Mouse (Mus musculus): ENCODE data around the gene Ovol3.
"Not testable (repeated sequence)": the region's sequence is repeated elsewhere in the genome, so short reads cannot be mapped to it uniquely, and the experiment has no call there.

Ovol3 gene

GRCm38 (mm10) chr7:30224206-30224605, 11.3 kb downstream of the Ovol3 start:
- DNase-seq (ENCODE audit: low spot score in 2 of 2) = no peak

GRCm38 (mm10) chr7:30222205-30222604, 13.3 kb downstream of the Ovol3 start:
- no peak for DNase-seq (ENCODE audit: low spot score in 2 of 2)

GRCm38 (mm10) chr7:30221433-30221832, 14.1 kb downstream of the Ovol3 start:
- DNase-seq (ENCODE audit: low spot score in 2 of 2) = no peak

- DNase-seq (ENCODE audit: low spot score in 2 of 2) = no peak
Observed at GRCm38 (mm10) chr7:30220008-30220356, 15.5 kb downstream of the Ovol3 start.

- peak in 1 of 2 experiments; percentile 32 for DNase-seq (ENCODE audit: low spot score in 2 of 2)
Observed at GRCm38 (mm10) chr7:30219293-30220007, 16.1 kb downstream of the Ovol3 start.

GRCm38 (mm10) chr7:30217277-30217676, 18.2 kb downstream of the Ovol3 start:
- no peak for DNase-seq (ENCODE audit: low spot score in 2 of 2)

GRCm38 (mm10) chr7:30216723-30217151, 18.8 kb downstream of the Ovol3 start:
- DNase-seq (ENCODE audit: low spot score in 2 of 2) = peak in 1 of 2 experiments; percentile 54

GRCm38 (mm10) chr7:30215875-30216274, 19.6 kb downstream of the Ovol3 start:
- no peak for DNase-seq (ENCODE audit: low spot score in 2 of 2)

GRCm38 (mm10) chr7:30213881-30214280, 21.6 kb downstream of the Ovol3 start:
- DNase-seq (ENCODE audit: low spot score in 2 of 2) = no peak

GRCm38 (mm10) chr7:30211025-30211424, 24.5 kb downstream of the Ovol3 start:
- no peak for DNase-seq (ENCODE audit: low spot score in 2 of 2)

- not testable (repeated sequence) for DNase-seq (ENCODE audit: low spot score in 2 of 2)
Observed at GRCm38 (mm10) chr7:30206364-30206763, 29.2 kb downstream of the Ovol3 start.

- DNase-seq (ENCODE audit: low spot score in 2 of 2) = peak in 1 of 2 experiments; percentile 69
Observed at GRCm38 (mm10) chr7:30205383-30205782, 30.1 kb downstream of the Ovol3 start.

- DNase-seq (ENCODE audit: low spot score in 2 of 2) = no peak
Observed at GRCm38 (mm10) chr7:30204380-30204779, 31.1 kb downstream of the Ovol3 start.

GRCm38 (mm10) chr7:30202895-30203690, 32.4 kb downstream of the Ovol3 start:
- no peak for DNase-seq (ENCODE audit: low spot score in 2 of 2)

- DNase-seq (ENCODE audit: low spot score in 2 of 2) = not testable (repeated sequence)
Observed at GRCm38 (mm10) chr7:30200661-30201060, 34.9 kb downstream of the Ovol3 start.

GRCm38 (mm10) chr7:30200200-30200599, 35.3 kb downstream of the Ovol3 start:
- no peak for DNase-seq (ENCODE audit: low spot score in 2 of 2)

- DNase-seq (ENCODE audit: low spot score in 2 of 2) = no peak
Observed at GRCm38 (mm10) chr7:30199498-30200139, 35.9 kb downstream of the Ovol3 start.

- DNase-seq (ENCODE audit: low spot score in 2 of 2) = peak in 1 of 2 experiments; percentile 56
Observed at GRCm38 (mm10) chr7:30198481-30198971, 37.0 kb downstream of the Ovol3 start, which contains the start of gene Capns1. Gene Capns1 (minus strand): TSS chr7:30198811.

GRCm38 (mm10) chr7:30197592-30198129, 37.9 kb downstream of the Ovol3 start:
- no peak for DNase-seq (ENCODE audit: low spot score in 2 of 2)

GRCm38 (mm10) chr7:30196171-30196570, 39.4 kb downstream of the Ovol3 start:
- DNase-seq (ENCODE audit: low spot score in 2 of 2) = no peak

- no peak for DNase-seq (ENCODE audit: low spot score in 2 of 2)
Observed at GRCm38 (mm10) chr7:30195461-30195860, 40.1 kb downstream of the Ovol3 start.

GRCm38 (mm10) chr7:30194884-30195283, 40.6 kb downstream of the Ovol3 start:
- peak; percentile 73 to 94 for DNase-seq (ENCODE audit: low spot score in 2 of 2)
